25 mouse cellular contexts compared by ENCODE assay signal in the genomic region with DNA sequence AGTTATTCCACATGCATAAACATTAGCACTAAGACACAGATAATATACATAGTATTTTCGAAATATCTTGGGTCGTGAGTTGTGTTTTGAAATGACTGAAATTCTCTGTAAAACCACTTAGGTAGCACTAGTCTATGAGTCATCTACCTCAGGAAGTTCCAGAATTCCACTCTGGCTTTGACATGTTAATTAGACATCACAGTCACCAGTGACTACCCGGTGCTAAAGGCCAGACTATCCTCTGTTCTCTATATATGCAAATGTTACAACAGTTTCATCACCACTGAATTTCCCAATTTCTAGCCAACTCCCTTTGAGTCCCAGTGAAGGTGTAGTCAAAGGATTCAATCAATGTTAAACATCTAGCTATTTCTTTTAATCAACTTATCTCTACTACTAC.
A peak's percentile ranks its signal among the peaks of the same experiment; 100 is the strongest.
DNase-seq lines count a peak whose midpoint lies in the region; ATAC-seq and TF ChIP-seq lines count a peak whose summit lies in the region.
"Had no signal": no experiment of that assay in that cellular context is flagged by ENCODE, and none has a peak within 500 bp of the region (broad histone marks: within the 10 kb centered on the region; RNA-seq: fewer than 3 reads in every experiment).

No protein-coding gene starts in this region.

- no peak overlapping the region for H3K27ac ChIP-seq in gastrocnemius, adult 2 months
- H3K27ac ChIP-seq in forebrain, embryonic 14.5 days (ENCODE audit: low read depth, low read length), result no peak overlapping the region
- H3K27ac ChIP-seq: forebrain, embryonic 13.5 days; heart, embryonic 10.5 days; hindbrain, embryonic 10.5 days; kidney, embryonic 15.5 days; limb, embryonic 12.5 days; liver, embryonic 14.5 days; lung, embryonic 15.5 days; midbrain, embryonic 10.5 days had no signal

- H3K4me3 ChIP-seq in gastrocnemius, adult 2 months, result no peak overlapping the region
- no peak overlapping the region for H3K4me3 ChIP-seq in forebrain, embryonic 14.5 days (ENCODE audit: low read depth, low read length)
- H3K4me3 ChIP-seq: forebrain, embryonic 13.5 days; heart, embryonic 10.5 days; hindbrain, embryonic 10.5 days; kidney, embryonic 15.5 days; limb, embryonic 12.5 days; lung, embryonic 15.5 days; midbrain, embryonic 10.5 days had no signal

- WGBS in forebrain, embryonic 14.5 days, result 79% methylated on average over 3 of the region's 3 CpGs

- TF ChIP-seq CTCF in gastrocnemius, adult 2 months (IDR thresholded peaks at IDR 0.05), result no peak

- no peaks in the 10 kb centered on the region for H3K9me3 ChIP-seq in forebrain, embryonic 14.5 days (replicated peaks; ENCODE audit: control insufficient read depth, low read length)
- H3K9me3 ChIP-seq: forebrain, embryonic 13.5 days; heart, embryonic 10.5 days; hindbrain, embryonic 10.5 days; kidney, embryonic 15.5 days; limb, embryonic 12.5 days; lung, embryonic 15.5 days; midbrain, embryonic 10.5 days had no signal

- peak; percentile 84 for ATAC-seq in granulocyte monocyte progenitor cell, adult 5-6 weeks (replicated peaks; ENCODE audit: poor library complexity, severe bottlenecking)
- ATAC-seq in forebrain, embryonic 14.5 days, result no peak
- ATAC-seq: forebrain, embryonic 13.5 days; hindbrain, embryonic 16.5 days; intestine, postnatal 0 days had no signal

- no peak overlapping the region for H3K4me2 ChIP-seq in forebrain, embryonic 14.5 days (ENCODE audit: low read length)
- H3K4me2 ChIP-seq: forebrain, embryonic 13.5 days; kidney, embryonic 15.5 days; limb, embryonic 12.5 days; lung, embryonic 15.5 days had no signal

- H3K27me3 ChIP-seq in forebrain, embryonic 14.5 days (replicated peaks; ENCODE audit: control insufficient read depth, insufficient read depth, low read length), result no peaks in the 10 kb centered on the region
- H3K27me3 ChIP-seq: forebrain, embryonic 13.5 days; kidney, embryonic 15.5 days; limb, embryonic 12.5 days; lung, embryonic 15.5 days had no signal

- H3K4me1 ChIP-seq in forebrain, embryonic 14.5 days (ENCODE audit: control insufficient read depth, insufficient read depth, low read length), result no peaks in the 10 kb centered on the region
- H3K4me1 ChIP-seq: forebrain, embryonic 13.5 days; heart, embryonic 10.5 days; hindbrain, embryonic 10.5 days; limb, embryonic 12.5 days; lung, embryonic 15.5 days; midbrain, embryonic 10.5 days had no signal

- peak; percentile 59 for DNase-seq in 416B (ENCODE audit: low read depth)
- DNase-seq in CD4-positive helper T cell, adult 2 months (ENCODE audit: low read depth, low spot score), result peak; percentile 16
- peak; percentile 8 for DNase-seq in NIH3T3 (ENCODE audit: low read depth)
- no peak for DNase-seq in gastrocnemius, adult 2 months
- DNase-seq in forebrain, embryonic 14.5 days (ENCODE audit: low spot score), result no peak
- no peak for DNase-seq in T-cell, adult 2 months (ENCODE audit: low spot score)
- no peak for DNase-seq in ovary, adult 18-20 months (ENCODE audit: low spot score)
- DNase-seq: adrenal gland, postnatal 25 days; cerebellum, adult 9-10 months; gastrocnemius, postnatal 25 days; heart, postnatal 10 days; kidney, postnatal 36 days; lung, postnatal 4 days; right cerebral cortex, postnatal 14 days had no signal

- H3K36me3 ChIP-seq in forebrain, embryonic 14.5 days (ENCODE audit: control insufficient read depth, insufficient read depth, low read length), result no peaks in the 10 kb centered on the region
- H3K36me3 ChIP-seq: heart, embryonic 10.5 days; hindbrain, embryonic 10.5 days; kidney, embryonic 15.5 days; limb, embryonic 12.5 days; lung, embryonic 15.5 days; midbrain, embryonic 10.5 days had no signal

- no peak overlapping the region for H3K9ac ChIP-seq in forebrain, embryonic 14.5 days (ENCODE audit: low read length)
- H3K9ac ChIP-seq: forebrain, embryonic 13.5 days; kidney, embryonic 15.5 days; limb, embryonic 12.5 days; liver, embryonic 14.5 days; lung, embryonic 15.5 days had no signal

- intact Hi-C loops in gastrocnemius, adult 2 months (cut with DNase I), result no loop called here

Comparison
In these comparisons a context has a peak if more than half of its experiments do, and no peak if none do; other contexts are left out.
1. DNase-seq: peak in 416B (single experiment), CD4-positive helper T cell, adult 2 months (single experiment) and NIH3T3 (single experiment); none in gastrocnemius, adult 2 months (single experiment), forebrain, embryonic 14.5 days (single experiment), T-cell, adult 2 months (single experiment) and ovary, adult 18-20 months (single experiment).